Mouse (Mus musculus) c-Kit-negative CD71-positive TER-119-positive erythroid progenitor cells, embryonic 14.5 days (primary cell): ENCODE data around the gene St7.

ENCODE experiments used
- DNase-seq: peaks from one replicate; pipeline ENCODE4 v3.0.0-alpha.2; 2013; ENCODE audit warnings: low read depth, low spot score

The St7 gene

DNA sequence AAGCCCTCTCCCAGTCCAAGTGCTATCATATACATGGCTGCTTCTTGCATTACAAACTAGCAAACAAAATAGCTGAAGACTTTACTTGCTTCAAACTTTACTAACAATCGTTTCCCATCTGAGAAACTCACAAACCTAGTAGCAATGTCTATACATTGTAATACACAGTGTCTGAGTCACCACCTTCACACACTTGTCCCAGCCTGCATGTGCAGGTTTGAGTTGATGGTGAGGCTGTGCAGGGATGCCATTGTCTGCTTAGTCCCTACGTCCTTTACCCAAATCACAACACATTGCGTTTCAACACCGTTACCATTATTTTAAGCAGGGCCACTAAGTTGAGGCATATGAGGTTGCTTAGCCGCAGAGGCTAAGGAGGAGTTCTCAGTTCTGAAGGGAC, 26.7 kb downstream of the St7 start:
- DNase-seq: no peak

DNA sequence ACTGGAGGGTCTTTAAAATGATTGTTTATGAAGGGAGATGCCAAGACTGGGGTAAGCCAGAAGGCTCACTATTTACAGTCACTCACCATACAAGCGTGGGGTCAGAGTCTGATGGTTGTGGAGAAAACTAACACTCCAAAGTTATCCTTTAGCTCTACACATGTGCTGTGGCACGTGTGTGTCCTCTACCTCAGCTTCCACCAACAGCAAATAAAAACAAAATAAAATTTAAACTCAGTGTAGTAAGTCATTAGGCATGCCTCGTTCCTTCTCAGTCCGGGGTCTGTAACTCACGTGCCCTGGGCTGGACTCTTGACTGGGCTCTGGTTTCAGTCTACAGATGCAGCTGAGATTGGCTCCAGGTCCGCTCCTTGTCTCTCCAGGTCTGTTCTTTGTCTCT, 27.3 kb downstream of the St7 start:
- no peak for DNase-seq

DNA sequence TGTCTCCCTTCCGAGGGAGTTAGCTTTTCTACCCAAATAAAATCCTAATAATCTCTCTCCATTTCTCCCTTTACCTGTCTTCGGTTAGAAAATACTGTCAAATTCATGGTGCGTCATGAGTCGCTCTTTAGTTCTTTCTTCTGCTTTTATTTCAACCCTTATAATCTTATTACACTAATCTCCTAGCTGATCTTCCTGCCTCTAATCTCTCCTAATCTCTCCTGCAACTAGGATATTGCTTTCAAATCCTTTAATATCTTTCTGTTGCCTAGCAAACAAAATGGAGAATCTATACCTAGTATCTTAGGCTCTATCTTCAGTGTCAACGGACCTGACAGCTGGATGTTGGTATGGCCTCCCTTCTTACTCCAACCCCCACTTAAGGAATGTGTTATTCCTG, 29.0 kb downstream of the St7 start:
- DNase-seq: no peak

DNA sequence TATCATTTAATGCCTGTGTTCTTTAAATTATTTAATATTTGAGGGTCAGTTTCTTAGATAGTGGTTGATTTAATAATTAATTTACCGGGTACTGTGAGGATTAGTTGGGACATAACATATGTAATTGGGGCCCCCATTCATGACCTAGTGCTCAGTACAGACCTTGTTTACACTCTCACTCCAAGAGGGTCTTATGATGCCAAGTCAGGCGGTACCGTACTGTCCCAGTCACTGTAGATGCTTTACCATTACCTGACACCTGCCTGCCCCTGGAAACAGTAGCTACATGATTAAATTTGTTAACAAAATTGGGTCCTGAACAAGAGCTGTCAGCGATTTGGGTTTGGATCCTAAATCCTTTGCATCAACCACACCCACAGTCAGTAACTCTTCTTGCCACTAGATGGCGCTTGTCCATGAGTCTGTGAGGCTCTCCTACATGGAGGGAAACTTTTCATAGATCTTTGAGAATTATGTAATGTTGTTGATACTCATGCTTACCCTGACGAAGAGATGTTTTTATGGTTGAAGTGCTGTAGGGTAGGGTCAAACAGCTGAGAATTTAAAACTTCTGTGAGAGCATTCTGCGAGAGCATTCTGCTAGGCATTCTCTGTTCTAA, 33.2 kb downstream of the St7 start:
- DNase-seq: peak; percentile 71

DNA sequence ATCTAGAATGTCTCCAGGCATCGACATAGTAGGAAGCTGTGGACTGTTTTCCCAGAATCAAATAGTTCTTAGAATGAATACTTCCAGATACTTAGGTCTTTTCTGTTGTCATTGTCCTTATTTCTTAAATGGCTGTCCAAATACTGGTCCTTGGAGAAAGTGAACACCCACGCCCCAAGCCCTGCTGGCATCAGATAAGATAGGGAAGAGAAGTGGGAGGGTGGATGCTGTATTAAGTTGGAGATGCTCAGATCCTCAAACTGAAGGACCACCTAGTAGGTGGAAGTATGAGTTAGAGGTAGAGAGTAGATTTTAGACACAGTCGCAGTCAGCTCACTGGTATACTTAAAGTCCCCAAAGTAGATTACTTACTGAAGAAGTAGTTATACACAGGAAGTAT, 34.5 kb downstream of the St7 start:
- no peak for DNase-seq

DNA sequence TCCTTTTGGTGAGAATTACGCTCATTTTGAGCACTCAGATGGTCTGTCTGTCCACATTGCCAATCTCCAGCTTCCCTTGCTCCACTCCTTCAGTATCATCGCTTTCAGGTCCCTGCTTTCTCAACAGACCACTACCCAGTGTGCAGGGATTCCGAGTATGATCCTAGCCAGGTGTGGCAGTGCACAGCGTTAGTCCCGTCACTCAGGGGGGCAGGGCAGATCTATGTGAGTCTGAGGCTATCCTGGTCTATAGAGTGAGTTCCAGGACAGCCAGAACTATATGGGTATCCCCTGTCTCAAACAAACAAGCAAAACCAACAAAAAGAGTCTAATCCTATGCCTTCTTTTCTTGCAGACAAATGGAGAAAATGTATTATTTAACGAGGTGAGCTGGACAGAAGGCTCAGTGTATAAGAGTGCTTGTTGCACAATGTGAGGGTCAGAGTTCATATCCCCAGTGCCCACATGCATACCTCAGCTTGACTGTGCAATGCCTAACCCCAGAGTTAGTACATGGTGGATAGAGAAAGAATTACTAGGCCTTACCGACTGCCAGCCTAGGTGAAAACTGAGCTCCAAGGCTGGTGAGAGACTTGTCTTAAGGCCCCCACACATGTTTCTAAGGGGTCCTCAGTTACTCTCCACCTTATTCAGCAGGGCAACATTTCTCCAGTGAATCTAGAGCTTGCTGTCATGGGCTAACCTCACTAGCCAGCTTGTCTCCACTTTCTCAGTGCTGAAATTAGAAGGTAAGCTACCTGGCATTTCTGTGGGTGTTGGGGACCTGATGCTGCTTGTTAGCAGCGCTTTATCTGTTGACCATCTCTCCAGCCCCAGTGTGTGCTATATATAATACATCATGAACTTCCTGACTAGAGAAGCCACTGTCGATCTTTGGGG, 35.4 kb downstream of the St7 start:
- no peak for DNase-seq

DNA sequence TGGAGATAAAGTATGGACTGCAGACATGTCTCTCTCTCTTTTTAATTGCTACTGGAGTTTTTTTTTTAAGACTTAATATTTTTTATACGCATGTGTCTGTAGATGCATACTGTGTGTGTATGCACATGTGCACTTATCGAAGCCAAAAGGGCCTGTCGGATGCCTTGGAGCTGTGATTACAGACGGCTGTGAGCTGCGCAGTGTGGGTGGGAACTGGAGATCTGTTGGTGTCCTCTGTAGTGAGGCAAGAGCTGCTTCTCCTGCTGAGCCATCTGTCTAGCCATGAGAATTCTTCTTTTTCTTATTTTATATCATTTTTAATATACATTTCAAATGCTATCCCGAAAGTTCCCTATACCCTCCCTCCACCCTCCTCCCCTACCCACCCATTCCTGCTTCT, 37.4 kb downstream of the St7 start:
- DNase-seq: no peak

DNA sequence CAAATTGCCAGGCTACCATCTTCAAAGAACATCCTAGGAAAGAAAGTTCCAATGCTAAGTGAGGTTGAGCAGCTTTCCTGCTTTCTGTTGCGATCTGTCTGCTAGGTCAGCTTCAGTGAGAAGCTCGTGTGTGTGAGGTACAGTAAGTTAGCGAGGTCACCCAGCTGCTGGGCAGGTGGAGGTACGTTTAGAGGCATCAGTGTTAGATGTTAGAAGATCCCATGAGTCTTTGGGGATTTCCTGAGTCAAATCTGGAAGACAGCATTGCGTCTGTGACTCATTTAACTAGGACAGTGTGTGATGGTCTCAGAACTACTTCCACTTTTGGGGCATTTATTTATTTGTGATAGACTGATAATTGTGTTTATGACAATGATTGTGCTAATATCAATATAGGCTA, 39.0 kb downstream of the St7 start:
- DNase-seq: no peak

DNA sequence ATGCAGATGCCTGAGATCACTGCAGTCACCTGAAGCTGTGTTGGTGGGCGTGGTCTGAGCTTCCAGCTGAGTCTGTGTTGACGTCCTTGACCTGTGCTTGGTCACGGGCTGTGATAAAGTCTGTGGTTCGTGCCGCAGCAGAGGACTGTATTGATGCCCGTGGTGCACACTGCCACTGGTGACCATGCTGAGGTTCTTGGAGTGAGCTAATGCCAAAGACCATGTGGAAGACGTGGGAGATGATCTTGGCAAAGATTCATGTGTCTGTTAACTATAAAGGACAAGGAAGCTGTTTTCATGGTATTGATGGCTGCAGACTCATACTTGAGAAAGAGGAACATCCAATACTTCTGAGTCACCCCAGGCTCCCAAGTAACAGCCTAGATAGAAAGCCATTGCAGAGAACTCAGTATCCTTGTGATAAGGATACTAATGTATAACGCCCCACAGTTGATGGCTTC, 41.2 kb downstream of the St7 start:
- DNase-seq: peak; percentile 71

DNA sequence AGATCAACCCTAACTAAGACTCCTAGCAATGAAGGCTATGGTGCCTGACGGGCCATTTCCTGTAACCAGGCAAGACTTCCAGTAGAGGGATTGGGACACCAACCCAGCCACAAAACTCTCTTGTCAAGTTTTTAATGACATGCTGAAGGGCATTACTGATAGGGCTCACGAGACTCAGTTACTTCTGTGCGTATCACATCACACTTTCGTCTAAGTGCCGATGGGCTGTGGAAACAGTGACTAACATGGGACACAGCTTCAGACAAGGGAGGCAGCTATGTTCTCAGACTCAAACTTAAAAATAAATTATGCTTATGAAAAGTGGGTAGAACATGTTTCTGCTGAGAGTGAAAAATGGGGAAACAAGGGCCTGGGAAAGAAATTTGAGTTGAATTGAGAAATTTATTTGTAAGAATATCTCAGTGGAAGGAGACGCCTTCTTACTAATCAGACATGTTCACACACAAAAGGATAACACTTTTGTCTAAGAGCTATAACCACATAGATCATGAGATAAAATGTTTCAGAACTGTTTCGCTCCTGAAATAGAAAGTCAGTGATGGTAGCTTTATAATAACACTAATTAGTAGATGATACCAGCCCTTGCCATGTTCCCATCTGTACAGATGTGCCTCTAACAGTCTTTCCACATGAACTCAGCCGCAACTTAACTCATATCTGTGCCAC, 44.7 kb downstream of the St7 start:
- DNase-seq: no peak

DNA sequence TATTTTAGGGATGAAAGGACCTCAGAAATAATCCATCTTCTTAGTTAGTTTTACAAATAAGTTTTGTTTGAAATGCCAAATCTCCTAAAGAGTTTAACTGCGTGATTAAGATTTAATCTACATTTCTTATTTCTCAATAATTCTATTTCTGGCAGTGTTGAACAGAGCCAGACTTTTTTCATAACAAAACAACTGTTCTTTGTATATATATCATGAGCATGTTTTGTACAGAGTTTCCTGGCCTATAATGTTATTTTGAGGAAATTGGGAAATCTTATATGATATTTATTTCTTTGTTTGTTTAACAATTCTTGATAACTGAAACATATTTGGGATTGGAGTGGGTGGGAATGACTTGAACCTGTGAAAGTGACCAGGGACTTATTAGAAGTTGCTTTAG, 47.4 kb downstream of the St7 start:
- no peak for DNase-seq

DNA sequence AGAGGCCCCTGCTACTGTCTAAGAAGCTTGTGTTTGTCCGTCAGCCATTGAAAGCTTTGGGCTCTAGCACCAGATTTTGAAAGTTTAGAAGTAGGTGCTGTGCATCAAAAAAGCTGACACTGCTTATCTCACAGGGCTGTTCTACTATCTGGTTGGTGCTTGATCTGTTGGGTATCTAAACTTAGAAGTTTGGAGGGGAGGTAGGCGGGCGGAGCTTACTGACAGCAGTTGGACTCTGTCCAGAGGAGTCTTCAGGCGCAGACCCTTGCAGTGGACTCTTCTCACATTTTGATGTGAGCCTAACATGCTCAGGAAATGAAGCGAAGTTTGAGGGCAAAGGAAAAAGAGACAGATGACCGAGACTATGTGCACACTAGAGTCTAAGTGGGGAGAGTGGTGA, 48.9 kb downstream of the St7 start:
- no peak for DNase-seq

DNA sequence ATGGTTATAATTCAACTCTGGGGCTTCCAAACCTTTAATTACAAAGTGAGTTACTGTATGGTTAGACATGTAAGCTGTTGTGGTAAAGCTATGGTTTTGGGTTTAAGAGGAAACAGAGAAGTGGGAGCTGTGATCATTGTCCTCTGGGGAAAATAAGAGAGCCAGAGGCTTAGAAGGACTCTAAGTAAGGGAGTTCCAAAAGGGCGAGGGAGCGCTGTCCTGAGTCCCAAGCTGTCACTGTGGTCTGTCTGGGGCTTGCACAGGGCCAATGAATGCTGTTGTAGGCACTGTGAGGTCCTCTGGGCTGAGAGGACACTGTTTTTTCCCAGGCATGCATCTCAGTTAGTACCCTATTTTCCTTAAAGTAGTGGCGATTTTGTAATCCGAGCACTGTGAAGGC, 49.5 kb downstream of the St7 start:
- no peak for DNase-seq

DNA sequence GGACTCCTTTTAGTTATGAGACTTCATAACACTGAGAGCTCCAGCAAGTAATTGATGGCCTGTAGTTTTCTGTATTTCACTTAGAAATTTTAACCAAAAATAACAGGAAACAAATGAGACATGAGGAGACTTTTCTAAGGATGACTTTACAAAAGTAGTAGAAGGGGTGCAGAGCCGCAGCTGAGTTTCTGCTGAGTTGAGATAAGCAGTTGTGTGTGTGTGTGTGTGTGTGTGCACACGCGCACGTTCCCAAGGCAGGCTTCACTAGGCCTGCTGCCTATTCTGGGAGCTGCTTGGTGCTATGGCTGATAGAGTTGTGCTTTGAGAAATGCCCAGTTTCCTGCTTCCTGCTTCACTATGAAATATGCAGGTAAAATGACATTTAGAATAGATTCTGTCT, 50.6 kb downstream of the St7 start:
- peak; percentile 73 for DNase-seq

DNA sequence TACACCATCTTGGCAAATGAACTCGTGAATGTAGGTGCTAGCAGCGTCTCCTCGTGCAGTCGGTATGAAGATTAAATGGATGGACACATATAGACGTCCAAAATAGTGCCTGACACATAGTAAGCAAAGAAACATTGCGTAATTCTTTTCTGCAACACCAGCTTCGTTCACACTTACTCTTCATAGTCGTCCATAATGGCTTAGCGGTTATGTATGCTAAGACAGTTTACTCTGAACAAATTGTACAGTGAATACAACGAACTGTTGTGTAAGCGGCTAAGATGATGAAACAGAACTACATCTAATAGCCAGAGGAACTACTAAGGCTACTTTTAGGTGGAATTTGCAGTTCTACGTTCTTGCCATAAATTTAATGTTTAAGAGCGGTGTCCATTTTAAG, 55.0 kb downstream of the St7 start:
- no peak for DNase-seq

DNA sequence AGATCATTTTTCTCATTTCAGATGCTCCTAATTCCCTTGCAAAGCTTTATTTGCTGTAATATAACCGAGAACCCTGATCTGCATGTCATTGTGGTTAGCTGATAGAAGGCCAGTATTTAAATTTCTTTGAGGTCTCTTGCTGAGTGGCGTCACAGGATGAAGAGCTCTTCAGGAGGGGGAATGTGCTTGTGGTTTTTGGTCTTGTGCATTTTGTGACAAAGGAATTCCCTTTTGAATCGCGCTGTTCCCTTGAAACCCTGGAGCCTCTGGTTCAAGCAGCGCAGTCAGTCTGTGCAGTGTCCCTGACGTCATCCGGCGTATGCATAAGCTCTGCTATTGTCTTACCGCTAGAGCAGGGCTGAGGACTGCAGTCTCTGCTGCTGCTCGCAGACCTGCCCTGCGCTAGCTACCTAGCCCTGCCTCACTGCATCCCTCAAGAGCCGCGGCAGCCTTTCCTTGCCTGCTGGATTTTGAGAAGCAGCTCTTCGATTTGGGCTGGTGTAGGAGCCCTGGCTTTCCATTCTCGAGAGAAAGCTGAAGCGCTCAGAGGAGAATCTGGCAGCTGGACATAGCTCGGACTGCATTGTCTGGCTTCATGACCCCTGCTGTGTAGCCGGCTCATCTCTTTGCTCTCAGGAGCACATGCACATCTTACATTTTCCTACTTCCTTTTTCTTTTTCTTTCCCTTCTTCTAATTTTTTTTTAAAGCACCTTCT, 56.3 kb downstream of the St7 start:
- no peak for DNase-seq

DNA sequence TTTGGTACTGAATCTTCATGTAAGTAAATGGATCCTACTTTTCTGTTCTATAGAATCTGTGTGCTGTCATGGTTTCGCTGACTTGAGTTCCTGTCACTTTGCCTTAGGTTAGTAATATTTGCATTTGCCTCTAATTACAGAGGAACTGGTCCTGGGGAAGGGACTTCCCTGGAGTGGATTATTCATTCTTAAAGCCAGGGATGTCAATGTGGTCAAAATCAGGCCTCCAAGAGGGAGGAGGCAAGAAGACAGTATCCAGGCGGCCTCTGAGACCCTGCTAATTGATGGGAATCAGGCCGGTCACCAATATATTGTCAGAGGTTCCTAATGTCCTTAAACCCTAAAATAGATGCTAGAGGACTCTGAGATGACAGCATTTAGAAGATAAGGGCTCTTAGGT, 56.9 kb downstream of the St7 start:
- no peak for DNase-seq

DNA sequence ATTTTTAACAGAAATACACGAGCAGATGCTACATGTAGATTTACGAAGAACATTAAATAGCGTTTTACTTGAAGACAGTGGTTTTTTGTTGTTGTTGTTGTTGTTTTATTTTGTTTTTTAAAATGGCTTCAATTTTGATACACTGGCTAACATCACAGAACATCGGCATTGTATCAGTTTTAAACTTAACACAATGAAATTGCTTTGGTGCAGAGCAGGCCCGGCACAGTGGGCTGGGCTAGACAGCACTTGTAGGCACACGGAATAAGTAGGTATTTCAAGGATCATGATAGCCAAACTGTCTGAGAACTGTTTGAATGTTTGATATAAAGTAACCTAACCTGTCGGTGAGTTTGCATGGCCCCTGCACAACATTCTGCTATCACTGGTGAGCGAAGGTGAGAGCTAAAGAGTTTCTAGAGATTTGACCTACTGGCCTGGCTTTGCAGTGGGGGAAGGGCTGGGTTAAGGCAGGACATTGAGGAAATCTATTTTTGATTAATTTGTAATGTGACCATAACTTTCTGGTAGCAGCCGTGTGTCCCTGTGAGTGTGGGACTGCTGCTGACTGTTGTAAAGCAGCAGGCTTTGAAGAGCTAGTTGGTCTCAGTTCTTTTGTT, 57.4 kb downstream of the St7 start:
- DNase-seq: no peak

DNA sequence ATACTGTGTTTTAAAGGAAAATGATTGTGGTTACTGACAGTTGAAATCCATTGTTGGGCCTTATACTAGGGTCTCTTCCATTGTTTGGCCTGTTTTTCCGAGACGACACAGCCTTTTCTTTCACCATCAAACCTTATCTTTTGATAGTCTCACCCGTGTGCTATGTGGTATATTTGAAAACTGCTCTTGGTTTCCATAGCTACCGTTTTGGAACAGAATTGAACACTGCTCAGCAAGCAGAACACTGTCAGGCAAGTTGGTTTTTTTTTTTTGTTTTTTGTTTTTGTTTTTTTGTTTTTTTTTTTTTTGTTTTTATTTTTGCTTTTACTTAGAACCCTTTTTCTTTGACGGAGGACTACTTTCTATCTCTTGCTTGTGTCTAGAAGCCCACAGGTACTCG, 58.2 kb downstream of the St7 start:
- DNase-seq: no peak

DNA sequence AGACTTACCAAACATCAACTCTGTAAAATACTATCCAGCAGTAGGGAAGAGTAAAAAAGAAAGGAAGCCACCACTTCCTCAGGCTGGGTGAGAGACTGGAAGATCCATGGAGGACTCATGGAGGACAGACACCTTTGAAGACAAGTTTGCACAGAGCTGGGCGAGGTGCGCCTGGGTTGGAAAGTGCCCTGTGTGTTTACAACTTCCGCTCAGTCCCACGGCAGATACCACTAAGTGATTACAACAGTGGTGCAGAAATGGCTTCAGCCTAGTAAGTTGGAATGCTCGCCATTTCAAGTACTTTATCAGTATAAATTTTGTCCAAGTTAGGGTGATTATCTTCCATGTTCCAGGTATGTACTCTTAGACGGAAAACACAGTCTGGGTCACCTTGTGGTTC, 63.2 kb downstream of the St7 start:
- DNase-seq: no peak

DNA sequence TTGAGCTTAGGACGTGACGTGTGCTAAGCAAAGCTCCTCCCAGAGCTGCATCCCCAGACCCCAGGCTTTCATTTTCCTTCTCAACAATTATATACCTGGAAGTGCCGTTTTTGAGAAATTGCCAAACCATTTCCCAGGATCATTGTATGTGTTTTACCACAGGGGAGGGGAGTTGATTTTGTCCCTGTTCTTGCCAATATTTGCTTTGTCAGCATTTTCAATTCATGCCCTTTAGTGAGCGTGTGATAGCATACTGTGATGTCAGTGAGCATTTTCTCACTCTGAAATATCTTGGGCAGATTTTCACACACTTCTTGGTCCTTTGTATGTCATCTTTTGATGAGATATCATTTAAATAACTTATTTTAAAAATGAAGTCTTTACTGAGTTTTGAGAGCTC, 65.8 kb downstream of the St7 start:
- DNase-seq: no peak
